Mouse (Mus musculus): ENCODE measurements around the gene Izumo4.

The Izumo4 gene

GRCm38 (mm10) chr10:80727369-80728127 is 25.6 kb downstream of the Izumo4 start:
- in situ Hi-C loops (cut with MseI, MboI), result no loop called here

- in situ Hi-C loops (cut with MseI, MboI), result no loop called here
Measured at GRCm38 (mm10) chr10:80732611-80733101, 30.7 kb downstream of the Izumo4 start.

- in situ Hi-C loops (cut with MseI, MboI), result no loop called here
Measured at GRCm38 (mm10) chr10:80736731-80737130, 34.7 kb downstream of the Izumo4 start.

GRCm38 (mm10) chr10:80738657-80739056 is 36.7 kb downstream of the Izumo4 start:
- in situ Hi-C loops (cut with MseI, MboI), result no loop called here

GRCm38 (mm10) chr10:80741146-80741545 is 39.2 kb downstream of the Izumo4 start:
- in situ Hi-C loops (cut with MseI, MboI), result loop anchor here in 1 of 2 experiments (10.0 kb wide), 1 partner anchor 134 kb away; the partner anchor contains the start of gene Tmprss9

GRCm38 (mm10) chr10:80741634-80742179 is 39.7 kb downstream of the Izumo4 start:
- in situ Hi-C loops (cut with MseI, MboI), result loop anchor here in 1 of 2 experiments (10.0 kb wide), 1 partner anchor 133 kb away; the partner anchor contains the start of gene Tmprss9

GRCm38 (mm10) chr10:80742180-80742978 is 40.4 kb downstream of the Izumo4 start, which contains the start of gene Ap3d1:
Gene Ap3d1 (minus strand): TSS chr10:80742264.
- in situ Hi-C loops (cut with MseI, MboI), result loop anchor here in 1 of 2 experiments (10.0 kb wide), 1 partner anchor 132 kb away; the partner anchor contains the start of gene Tmprss9

- in situ Hi-C loops (cut with MseI, MboI), result loop anchor here in 1 of 2 experiments (10.0 kb wide), 1 partner anchor 131 kb away; the partner anchor contains the start of gene Tmprss9
Measured at GRCm38 (mm10) chr10:80744262-80744661, 42.3 kb downstream of the Izumo4 start.

GRCm38 (mm10) chr10:80747410-80747809 is 45.4 kb downstream of the Izumo4 start:
- in situ Hi-C loops (cut with MseI, MboI), result loop anchor here in 1 of 2 experiments (10.0 kb wide), 1 partner anchor 127 kb away; the partner anchor contains the start of gene Tmprss9

GRCm38 (mm10) chr10:80748609-80749008 is 46.6 kb downstream of the Izumo4 start:
- in situ Hi-C loops (cut with MseI, MboI), result loop anchor here in 1 of 2 experiments (10.0 kb wide), 1 partner anchor 126 kb away; the partner anchor contains the start of gene Tmprss9

- in situ Hi-C loops (cut with MseI, MboI), result no loop called here
Measured at GRCm38 (mm10) chr10:80751188-80751832, 49.3 kb downstream of the Izumo4 start.

- in situ Hi-C loops (cut with MseI, MboI), result no loop called here
Measured at GRCm38 (mm10) chr10:80752079-80752625, 50.2 kb downstream of the Izumo4 start.

- in situ Hi-C loops (cut with MseI, MboI), result no loop called here
Measured at GRCm38 (mm10) chr10:80754594-80755290, 52.8 kb downstream of the Izumo4 start, which contains the start of gene Dot1l. Gene Dot1l (plus strand): TSS chr10:80755206.

All from mouse trophoblast stem cell (cell line).